Mouse (Mus musculus): ENCODE results near the gene H2-Ke6. TPM values are rescaled to one million over a fixed set of nuclear protein-coding genes. Genes with fewer than 3 reads are reported as not detected.
A peak's percentile ranks its signal among the peaks of the same experiment; 100 is the strongest.

H2-Ke6 gene
- total and polyA plus RNA-seq, 3 experiments, result 20.8 to 47.1 (median 31.7) TPM

DNA sequence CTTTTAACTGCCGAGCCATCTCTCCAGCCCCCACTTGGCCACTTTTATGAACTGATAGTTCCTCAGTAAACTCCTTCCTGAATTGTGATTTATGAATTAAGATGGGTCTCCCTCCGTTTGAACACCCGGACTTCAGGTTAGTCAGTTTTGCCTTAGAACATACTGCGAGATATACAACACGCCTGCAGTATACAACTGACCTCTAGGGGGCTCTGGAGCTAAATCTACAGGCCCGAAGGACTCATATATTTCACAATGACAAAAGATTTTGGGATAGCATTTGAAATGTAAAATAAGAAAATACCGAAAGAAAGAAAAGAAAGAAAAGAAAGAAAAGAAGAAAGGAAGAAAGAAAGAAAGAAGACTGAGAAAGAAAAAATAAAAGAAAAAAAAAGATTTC lies 47.4 kb upstream of the H2-Ke6 start:
- no peak overlapping the region for H3K4me3 ChIP-seq (replicated peaks in 1 of 3; ENCODE audit: low read depth in 2 of 3, low read length in 2 of 3, poor library complexity in 1 of 3)
- peak; percentile 78 for DNase-seq (ENCODE audit: extremely low read depth)
- in situ Hi-C loops (cut with MboI; ENCODE audit: low pct_ligation_motif_present, low pct_unique_long_range_greater_than_20kb, low sequenced_read_pairs), result no loop called here
- H3K36me3 ChIP-seq (replicated peaks in 1 of 2; ENCODE audit: control insufficient read depth in 1 of 2, insufficient read depth in 1 of 2, low read length in 1 of 2), result peaks cover 0 to 4% of the 10 kb centered on the region in 2 experiments
- no peaks in the 10 kb centered on the region for H3K9me3 ChIP-seq (replicated peaks; ENCODE audit: low read length)
- no peak overlapping the region for H3K9ac ChIP-seq (ENCODE audit: insufficient read depth, low read depth)
- dilution Hi-C loops (cut with MboI; ENCODE audit: extremely low pct_ligation_motif_present, extremely low pct_unique_long_range_greater_than_20kb, low sequenced_read_pairs), result no loop called here
- peaks cover 3 to 28% of the 10 kb centered on the region in 2 experiments; a peak in 3 of 4 replicates for H3K4me1 ChIP-seq (ENCODE audit: control insufficient read depth in 1 of 2, insufficient read depth in 2 of 2)
- no peak overlapping the region for H3K27ac ChIP-seq (ENCODE audit: insufficient read depth, low read depth)
- TF ChIP-seq BHLHE40 (IDR thresholded peaks at IDR 0.05; ENCODE audit: low read depth, low read length) (no peak), RAD21 (IDR thresholded peaks at IDR 0.05; ENCODE audit: low read depth, low read length) (peak; percentile 45), KAT2A (IDR thresholded peaks at IDR 0.05; ENCODE audit: insufficient replicate concordance, low read length) (no peak), RCOR1 (conservative IDR thresholded peaks at IDR 0.05; ENCODE audit: low read depth, low read length) (0 out of 2 replicates have a peak, but pooled peaks have one; percentile 23), CTCF (conservative IDR thresholded peaks at IDR 0.05 in 1 of 2, IDR thresholded peaks at IDR 0.05 in 1 of 2; ENCODE audit: low read depth in 2 of 2, low read length in 2 of 2) (peak; percentile 59 to 79; a peak in 3 of 4 replicates), UBTF (IDR thresholded peaks at IDR 0.05; ENCODE audit: low read depth, low read length) (no peak), SMC3 (IDR thresholded peaks at IDR 0.05; ENCODE audit: low read depth, low read length) (peak; percentile 43)
- H3K4me2 ChIP-seq (ENCODE audit: insufficient read depth, low read depth, poor library complexity, severe bottlenecking), result no peak overlapping the region
- no peaks in the 10 kb centered on the region for H3K79me2 ChIP-seq (replicated peaks; ENCODE audit: control insufficient read depth, extremely low read depth, insufficient read depth, poor library complexity, severe bottlenecking)
- peaks cover 4% of the 10 kb centered on the region for H3K27me3 ChIP-seq (replicated peaks)

DNA sequence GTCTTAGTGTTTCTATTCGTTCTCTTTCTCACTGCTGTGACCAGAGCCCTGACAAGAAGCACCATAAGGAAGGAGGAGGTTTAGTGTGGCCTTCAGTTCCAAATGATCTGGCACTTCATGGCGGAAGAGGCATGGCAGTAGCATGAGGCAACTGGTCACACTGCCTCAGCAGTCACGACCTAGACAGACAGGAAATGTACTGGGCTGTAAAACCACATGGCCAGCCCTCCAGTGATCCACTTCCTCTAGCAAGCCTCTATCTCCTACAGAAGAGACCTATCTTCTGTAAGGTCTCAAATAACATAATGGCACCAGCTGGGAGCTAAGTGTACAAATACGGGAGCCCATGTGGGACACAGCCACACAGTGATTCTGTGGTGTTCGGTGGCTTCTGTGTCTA lies 44.2 kb upstream of the H2-Ke6 start:
- no peak for DNase-seq (ENCODE audit: extremely low read depth)
- in situ Hi-C loops (cut with MboI; ENCODE audit: low pct_ligation_motif_present, low pct_unique_long_range_greater_than_20kb, low sequenced_read_pairs), result no loop called here
- Histone ChIP-seq H3K27ac (ENCODE audit: insufficient read depth, low read depth) (no peak overlapping the region), H3K9ac (ENCODE audit: insufficient read depth, low read depth) (no peak overlapping the region), H3K4me2 (ENCODE audit: insufficient read depth, low read depth, poor library complexity, severe bottlenecking) (no peak overlapping the region), H3K4me1 (ENCODE audit: control insufficient read depth in 1 of 2, insufficient read depth in 2 of 2) (peaks cover 0 to 14% of the 10 kb centered on the region in 2 experiments; a peak in 2 of 4 replicates), H3K79me2 (replicated peaks; ENCODE audit: control insufficient read depth, extremely low read depth, insufficient read depth, poor library complexity, severe bottlenecking) (no peaks in the 10 kb centered on the region), H3K36me3 (replicated peaks in 1 of 2; ENCODE audit: control insufficient read depth in 1 of 2, insufficient read depth in 1 of 2, low read length in 1 of 2) (peaks cover 0 to 11% of the 10 kb centered on the region in 2 experiments), H3K27me3 (replicated peaks) (peaks cover 1% of the 10 kb centered on the region), H3K4me3 (replicated peaks in 1 of 3; ENCODE audit: low read depth in 2 of 3, low read length in 2 of 3, poor library complexity in 1 of 3) (no peak overlapping the region), H3K9me3 (replicated peaks; ENCODE audit: low read length) (no peaks in the 10 kb centered on the region)
- TF ChIP-seq ETS1 (conservative IDR thresholded peaks at IDR 0.05; ENCODE audit: low read depth, low read length) (no peak), USF1 (IDR thresholded peaks at IDR 0.05; ENCODE audit: low read depth, low read length) (no peak), PAX5 (IDR thresholded peaks at IDR 0.05; ENCODE audit: low read length) (no peak), KAT2A (IDR thresholded peaks at IDR 0.05; ENCODE audit: insufficient replicate concordance, low read length) (no peak), HCFC1 (IDR thresholded peaks at IDR 0.05; ENCODE audit: low read depth, low read length) (no peak), POLR2AphosphoS2 (IDR thresholded peaks at IDR 0.05; ENCODE audit: low read depth, low read length) (no peak), RAD21 (IDR thresholded peaks at IDR 0.05; ENCODE audit: low read depth, low read length) (no peak), EP300 (IDR thresholded peaks at IDR 0.05; ENCODE audit: low read length) (no peak), ELF1 (IDR thresholded peaks at IDR 0.05; ENCODE audit: low read depth, low read length) (no peak), CTCF (conservative IDR thresholded peaks at IDR 0.05 in 1 of 2, IDR thresholded peaks at IDR 0.05 in 1 of 2; ENCODE audit: low read depth in 2 of 2, low read length in 2 of 2) (no peak), MAZ (IDR thresholded peaks at IDR 0.05; ENCODE audit: low read depth, low read length) (no peak), SIN3A (IDR thresholded peaks at IDR 0.05; ENCODE audit: low read length) (no peak), BHLHE40 (IDR thresholded peaks at IDR 0.05; ENCODE audit: low read depth, low read length) (no peak), MXI1 (IDR thresholded peaks at IDR 0.05; ENCODE audit: low read depth, low read length) (no peak), ZMIZ1 (IDR thresholded peaks at IDR 0.05; ENCODE audit: low read depth, low read length) (no peak), MAFK (IDR thresholded peaks at IDR 0.05; ENCODE audit: insufficient replicate concordance, low read length) (no peak), MAX (IDR thresholded peaks at IDR 0.05; ENCODE audit: low read length) (no peak), SMC3 (IDR thresholded peaks at IDR 0.05; ENCODE audit: low read depth, low read length) (no peak), USF2 (conservative IDR thresholded peaks at IDR 0.05; ENCODE audit: low read depth, low read length) (no peak)
- dilution Hi-C loops (cut with MboI; ENCODE audit: extremely low pct_ligation_motif_present, extremely low pct_unique_long_range_greater_than_20kb, low sequenced_read_pairs), result no loop called here
